31 mouse cellular contexts compared by ENCODE assay signal in genomic region chr4:47781039-47781438, GRCm38 (mm10).
DNase-seq lines count a peak whose midpoint lies in the region.
"Had no signal": no experiment of that assay in that cellular context is flagged by ENCODE, and none has a peak within 500 bp of the region (broad histone marks: within the 10 kb centered on the region; RNA-seq: fewer than 3 reads in every experiment).

No protein-coding gene starts in this region.

- no peaks in the 10 kb centered on the region for H3K4me1 ChIP-seq in heart, embryonic 10.5 days
- H3K4me1 ChIP-seq: embryonic facial prominence, embryonic 10.5 days; embryonic facial prominence, embryonic 15.5 days; forebrain, embryonic 13.5 days; heart, embryonic 13.5 days; intestine, embryonic 15.5 days; limb, embryonic 10.5 days; limb, embryonic 15.5 days; liver, embryonic 13.5 days; midbrain, embryonic 10.5 days; midbrain, embryonic 15.5 days; neural tube, embryonic 12.5 days had no signal

- no peaks in the 10 kb centered on the region for H3K36me3 ChIP-seq in heart, embryonic 10.5 days
- H3K36me3 ChIP-seq: embryonic facial prominence, embryonic 10.5 days; embryonic facial prominence, embryonic 15.5 days; heart, embryonic 13.5 days; intestine, embryonic 15.5 days; limb, embryonic 10.5 days; limb, embryonic 15.5 days; liver, embryonic 13.5 days; midbrain, embryonic 10.5 days; midbrain, embryonic 15.5 days; neural tube, embryonic 12.5 days had no signal

- H3K9me3 ChIP-seq in heart, embryonic 10.5 days, result no peaks in the 10 kb centered on the region
- H3K9me3 ChIP-seq: embryonic facial prominence, embryonic 10.5 days; embryonic facial prominence, embryonic 15.5 days; forebrain, embryonic 13.5 days; heart, embryonic 13.5 days; intestine, embryonic 15.5 days; limb, embryonic 10.5 days; limb, embryonic 15.5 days; liver, embryonic 13.5 days; midbrain, embryonic 10.5 days; midbrain, embryonic 15.5 days; neural tube, embryonic 12.5 days had no signal

- no peak overlapping the region for H3K4me3 ChIP-seq in heart, embryonic 10.5 days
- H3K4me3 ChIP-seq: embryonic facial prominence, embryonic 10.5 days; embryonic facial prominence, embryonic 15.5 days; forebrain, embryonic 13.5 days; heart, embryonic 13.5 days; intestine, embryonic 15.5 days; limb, embryonic 10.5 days; limb, embryonic 15.5 days; liver, embryonic 13.5 days; midbrain, embryonic 10.5 days; midbrain, embryonic 15.5 days; neural tube, embryonic 12.5 days had no signal

- WGBS in heart, embryonic 10.5 days, result 79% methylated on average over 4 of the region's 4 CpGs

- H3K27ac ChIP-seq in heart, embryonic 10.5 days, result no peak overlapping the region
- H3K27ac ChIP-seq: embryonic facial prominence, embryonic 10.5 days; embryonic facial prominence, embryonic 15.5 days; forebrain, embryonic 13.5 days; heart, embryonic 13.5 days; hindbrain, postnatal 0 days; intestine, embryonic 15.5 days; kidney, postnatal 0 days; limb, embryonic 10.5 days; limb, embryonic 15.5 days; liver, embryonic 13.5 days; midbrain, embryonic 10.5 days; midbrain, embryonic 15.5 days; neural tube, embryonic 12.5 days had no signal

- peak; percentile 4 to 26 for DNase-seq in adrenal gland, adult (ENCODE audit: inconsistent age in 2 of 2, low spot score in 1 of 2)
- DNase-seq in adrenal gland, adult 8-10 months, result no peak
- DNase-seq in heart, postnatal 4 days, result peak; percentile 6
- DNase-seq in heart, embryonic 10.5 days (ENCODE audit: low spot score), result no peak
- DNase-seq in adrenal gland, postnatal 14 days, result peak; percentile 27
- DNase-seq in cerebellum, postnatal 14 days, result no peak
- no peak for DNase-seq in layer of hippocampus, postnatal 36 days
- DNase-seq in frontal cortex, postnatal 10 days (ENCODE audit: low spot score in 2 of 2), result no peak
- DNase-seq: cerebellum, adult 2 months; cerebellum, postnatal 25 days; gastrocnemius, postnatal 14 days; kidney, adult 2 months; kidney, postnatal 4 days; liver, embryonic 13.5 days; lung, adult 18-20 months; lung, postnatal 14 days; right cerebral cortex, adult 18-20 months; spleen, adult 18-20 months; thymus, postnatal 14 days had no signal

- H3K27me3 ChIP-seq in heart, embryonic 10.5 days (ENCODE audit: insufficient read depth, poor library complexity, severe bottlenecking), result no peaks in the 10 kb centered on the region
- H3K27me3 ChIP-seq: embryonic facial prominence, embryonic 15.5 days; forebrain, embryonic 13.5 days; heart, embryonic 13.5 days; intestine, embryonic 15.5 days; limb, embryonic 15.5 days; liver, embryonic 13.5 days; midbrain, embryonic 15.5 days; neural tube, embryonic 12.5 days had no signal

Comparison
In these comparisons a context has a peak if more than half of its experiments do, and no peak if none do; other contexts are left out.
1. DNase-seq: peak in adrenal gland, adult (2 of 2), heart, postnatal 4 days (single experiment) and adrenal gland, postnatal 14 days (single experiment); none in adrenal gland, adult 8-10 months (single experiment), heart, embryonic 10.5 days (single experiment), cerebellum, postnatal 14 days (0 of 2), layer of hippocampus, postnatal 36 days (0 of 2) and frontal cortex, postnatal 10 days (0 of 2).